Mouse (Mus musculus): Measurements from ENCODE around the gene Aagab.

Gene Aagab

GRCm38 (mm10) chr9:63602043-63602939, at the start of gene Aagab, which contains the start of gene Iqch:
TSS of gene Aagab (plus strand) at chr9:63602660.
TSS of gene Iqch (minus strand) at chr9:63602493.
- DNase-seq (ENCODE audit: low read depth, low spot score) = peak; percentile 92

- DNase-seq (ENCODE audit: low read depth, low spot score) = peak; percentile 76
These were observed 48.8 kb upstream of the Aagab start for GRCm38 (mm10) chr9:63553628-63554027.

GRCm38 (mm10) chr9:63555460-63555990, 46.9 kb upstream of the Aagab start:
- no peak for DNase-seq (ENCODE audit: low read depth, low spot score)

- no peak for DNase-seq (ENCODE audit: low read depth, low spot score)
These were observed 46.1 kb upstream of the Aagab start for GRCm38 (mm10) chr9:63556316-63556715.

- no peak for DNase-seq (ENCODE audit: low read depth, low spot score)
These were observed 45.5 kb upstream of the Aagab start for GRCm38 (mm10) chr9:63556933-63557332.

- DNase-seq (ENCODE audit: low read depth, low spot score) = no peak
These were observed 40.5 kb upstream of the Aagab start for GRCm38 (mm10) chr9:63561931-63562330.

- no peak for DNase-seq (ENCODE audit: low read depth, low spot score)
These were observed 39.0 kb upstream of the Aagab start for GRCm38 (mm10) chr9:63563436-63563835.

GRCm38 (mm10) chr9:63568314-63568713, 34.1 kb upstream of the Aagab start:
- DNase-seq (ENCODE audit: low read depth, low spot score) = no peak

- DNase-seq (ENCODE audit: low read depth, low spot score) = no peak
These were observed 33.7 kb upstream of the Aagab start for GRCm38 (mm10) chr9:63568808-63569207.

- DNase-seq (ENCODE audit: low read depth, low spot score) = no peak
These were observed 30.6 kb upstream of the Aagab start for GRCm38 (mm10) chr9:63571895-63572294.

GRCm38 (mm10) chr9:63572874-63573273, 29.6 kb upstream of the Aagab start:
- no peak for DNase-seq (ENCODE audit: low read depth, low spot score)

GRCm38 (mm10) chr9:63577469-63577868, 25.0 kb upstream of the Aagab start:
- DNase-seq (ENCODE audit: low read depth, low spot score) = no peak

GRCm38 (mm10) chr9:63579644-63580043, 22.8 kb upstream of the Aagab start:
- DNase-seq (ENCODE audit: low read depth, low spot score) = no peak

- no peak for DNase-seq (ENCODE audit: low read depth, low spot score)
These were observed 22.4 kb upstream of the Aagab start for GRCm38 (mm10) chr9:63580046-63580445.

GRCm38 (mm10) chr9:63581778-63582177, 20.7 kb upstream of the Aagab start:
- peak; percentile 83 for DNase-seq (ENCODE audit: low read depth, low spot score)

- DNase-seq (ENCODE audit: low read depth, low spot score) = no peak
These were observed 17.2 kb upstream of the Aagab start for GRCm38 (mm10) chr9:63585251-63585650.

- DNase-seq (ENCODE audit: low read depth, low spot score) = no peak
These were observed 13.3 kb upstream of the Aagab start for GRCm38 (mm10) chr9:63589209-63589608.

GRCm38 (mm10) chr9:63590592-63590991, 11.9 kb upstream of the Aagab start:
- DNase-seq (ENCODE audit: low read depth, low spot score) = no peak

GRCm38 (mm10) chr9:63591661-63592256, 10.7 kb upstream of the Aagab start:
- no peak for DNase-seq (ENCODE audit: low read depth, low spot score)

- no peak for DNase-seq (ENCODE audit: low read depth, low spot score)
These were observed 7.4 kb upstream of the Aagab start for GRCm38 (mm10) chr9:63595032-63595431.

GRCm38 (mm10) chr9:63595652-63596051, 6.8 kb upstream of the Aagab start:
- no peak for DNase-seq (ENCODE audit: low read depth, low spot score)

GRCm38 (mm10) chr9:63596660-63597059, 5.8 kb upstream of the Aagab start:
- DNase-seq (ENCODE audit: low read depth, low spot score) = no peak

- DNase-seq (ENCODE audit: low read depth, low spot score) = no peak
These were observed 1.4 kb downstream of the Aagab start for GRCm38 (mm10) chr9:63603849-63604248.

All from telencephalon, adult 2 months (tissue).